Mouse (Mus musculus): Measurements from ENCODE around the gene Tulp4. TPM values are rescaled to one million over a fixed set of nuclear protein-coding genes. Genes with fewer than 3 reads are reported as not detected.

The Tulp4 gene
- polyA plus RNA-seq, 1 experiment from 2014 or later, result 93.3 TPM

- Histone ChIP-seq H3K4me3 (ENCODE audit: low read depth, low read length) (no peak overlapping the region), H3K36me3 (ENCODE audit: insufficient read depth) (peaks cover 20% of the 10 kb centered on the region; the same call in 1 of the 2 replicates), H3K9me3 (ENCODE audit: low read depth, low read length) (no peaks in the 10 kb centered on the region), H3K4me1 (ENCODE audit: insufficient read depth) (no peaks in the 10 kb centered on the region), H3K27ac (ENCODE audit: low read depth) (no peak overlapping the region), H3K27me3 (ENCODE audit: insufficient read depth, low read length) (no peaks in the 10 kb centered on the region), H3K9ac (no peak overlapping the region), H3K4me2 (no peak overlapping the region)
- ATAC-seq (ENCODE audit: insufficient read depth) (no peak), DNase-seq (no peak)
- TF ChIP-seq CTCF (IDR thresholded peaks at IDR 0.05; ENCODE audit: low read depth), result no peak
- 73% methylated on average over 2 of the region's 2 CpGs for WGBS
Observed at GRCm38 (mm10) chr17:6145244-6145643, 39.0 kb downstream of the Tulp4 start.

- Histone ChIP-seq H3K27ac (ENCODE audit: low read depth) (no peak overlapping the region), H3K36me3 (ENCODE audit: insufficient read depth) (no peaks in the 10 kb centered on the region), H3K4me2 (no peak overlapping the region), H3K9ac (no peak overlapping the region), H3K4me1 (ENCODE audit: insufficient read depth) (no peaks in the 10 kb centered on the region), H3K27me3 (ENCODE audit: insufficient read depth, low read length) (no peaks in the 10 kb centered on the region), H3K4me3 (ENCODE audit: low read depth, low read length) (no peak overlapping the region), H3K9me3 (ENCODE audit: low read depth, low read length) (no peaks in the 10 kb centered on the region)
- DNase-seq (no peak), ATAC-seq (ENCODE audit: insufficient read depth) (no peak)
- no peak for TF ChIP-seq CTCF (IDR thresholded peaks at IDR 0.05; ENCODE audit: low read depth)
- 90% methylated on average over 4 of the region's 4 CpGs for WGBS
Observed at GRCm38 (mm10) chr17:6152941-6153340, 46.7 kb downstream of the Tulp4 start.

GRCm38 (mm10) chr17:6153581-6153980 is 47.3 kb downstream of the Tulp4 start:
- H3K36me3 ChIP-seq (ENCODE audit: insufficient read depth), result no peaks in the 10 kb centered on the region
- H3K4me3 ChIP-seq (ENCODE audit: low read depth, low read length), result no peak overlapping the region
- TF ChIP-seq CTCF (IDR thresholded peaks at IDR 0.05; ENCODE audit: low read depth), result no peak
- no peaks in the 10 kb centered on the region for H3K27me3 ChIP-seq (ENCODE audit: insufficient read depth, low read length)
- H3K4me1 ChIP-seq (ENCODE audit: insufficient read depth), result no peaks in the 10 kb centered on the region
- ATAC-seq (ENCODE audit: insufficient read depth) (no peak), DNase-seq (no peak)
- H3K4me2 ChIP-seq, result no peak overlapping the region
- H3K27ac ChIP-seq (ENCODE audit: low read depth), result no peak overlapping the region
- WGBS, result 86% methylated on average over 4 of the region's 4 CpGs
- no peaks in the 10 kb centered on the region for H3K9me3 ChIP-seq (ENCODE audit: low read depth, low read length)
- H3K9ac ChIP-seq, result no peak overlapping the region

GRCm38 (mm10) chr17:6154366-6154765 is 48.1 kb downstream of the Tulp4 start:
- Histone ChIP-seq H3K27me3 (ENCODE audit: insufficient read depth, low read length) (no peaks in the 10 kb centered on the region), H3K9me3 (ENCODE audit: low read depth, low read length) (no peaks in the 10 kb centered on the region), H3K4me1 (ENCODE audit: insufficient read depth) (no peaks in the 10 kb centered on the region), H3K27ac (ENCODE audit: low read depth) (no peak overlapping the region), H3K9ac (no peak overlapping the region), H3K4me2 (no peak overlapping the region), H3K4me3 (ENCODE audit: low read depth, low read length) (no peak overlapping the region), H3K36me3 (ENCODE audit: insufficient read depth) (no peaks in the 10 kb centered on the region)
- no peak for ATAC-seq (ENCODE audit: insufficient read depth)
- TF ChIP-seq CTCF (IDR thresholded peaks at IDR 0.05; ENCODE audit: low read depth), result no peak
- DNase-seq, result no peak
- WGBS, result 76% methylated on average over 4 of the region's 4 CpGs

- H3K9ac ChIP-seq, result no peak overlapping the region
- ATAC-seq (ENCODE audit: insufficient read depth), result no peak
- DNase-seq, result no peak
- H3K9me3 ChIP-seq (ENCODE audit: low read depth, low read length), result no peaks in the 10 kb centered on the region
- no peak overlapping the region for H3K27ac ChIP-seq (ENCODE audit: low read depth)
- H3K27me3 ChIP-seq (ENCODE audit: insufficient read depth, low read length), result no peaks in the 10 kb centered on the region
- no peak for TF ChIP-seq CTCF (IDR thresholded peaks at IDR 0.05; ENCODE audit: low read depth)
- H3K4me1 ChIP-seq (ENCODE audit: insufficient read depth), result no peaks in the 10 kb centered on the region
- H3K36me3 ChIP-seq (ENCODE audit: insufficient read depth), result no peaks in the 10 kb centered on the region
- H3K4me2 ChIP-seq, result no peak overlapping the region
- WGBS, result 87% methylated on average over 6 of the region's 6 CpGs
- H3K4me3 ChIP-seq (ENCODE audit: low read depth, low read length), result no peak overlapping the region
Observed at GRCm38 (mm10) chr17:6160495-6160894, 54.3 kb downstream of the Tulp4 start.

- no peak overlapping the region for H3K9ac ChIP-seq
- DNase-seq, result no peak
- no peak for ATAC-seq (ENCODE audit: insufficient read depth)
- WGBS, result 64% methylated on average over 9 of the region's 9 CpGs
- H3K9me3 ChIP-seq (ENCODE audit: low read depth, low read length), result no peaks in the 10 kb centered on the region
- no peak overlapping the region for H3K27ac ChIP-seq (ENCODE audit: low read depth)
- H3K4me1 ChIP-seq (ENCODE audit: insufficient read depth), result no peaks in the 10 kb centered on the region
- no peak overlapping the region for H3K4me2 ChIP-seq
- TF ChIP-seq CTCF (IDR thresholded peaks at IDR 0.05; ENCODE audit: low read depth), result no peak
- no peaks in the 10 kb centered on the region for H3K27me3 ChIP-seq (ENCODE audit: insufficient read depth, low read length)
- H3K4me3 ChIP-seq (ENCODE audit: low read depth, low read length), result no peak overlapping the region
- H3K36me3 ChIP-seq (ENCODE audit: insufficient read depth), result no peaks in the 10 kb centered on the region
Observed at GRCm38 (mm10) chr17:6161916-6162315, 55.7 kb downstream of the Tulp4 start.

- H3K27me3 ChIP-seq (ENCODE audit: insufficient read depth, low read length), result no peaks in the 10 kb centered on the region
- H3K9ac ChIP-seq, result no peak overlapping the region
- TF ChIP-seq CTCF (IDR thresholded peaks at IDR 0.05; ENCODE audit: low read depth), result no peak
- WGBS, result 60% methylated on average over 1 of the region's 1 CpGs
- DNase-seq (no peak), ATAC-seq (ENCODE audit: insufficient read depth) (no peak)
- no peaks in the 10 kb centered on the region for H3K9me3 ChIP-seq (ENCODE audit: low read depth, low read length)
- no peak overlapping the region for H3K27ac ChIP-seq (ENCODE audit: low read depth)
- no peak overlapping the region for H3K4me3 ChIP-seq (ENCODE audit: low read depth, low read length)
- H3K36me3 ChIP-seq (ENCODE audit: insufficient read depth), result no peaks in the 10 kb centered on the region
- H3K4me1 ChIP-seq (ENCODE audit: insufficient read depth), result no peaks in the 10 kb centered on the region
- H3K4me2 ChIP-seq, result no peak overlapping the region
Observed at GRCm38 (mm10) chr17:6162761-6163160, 56.5 kb downstream of the Tulp4 start.

GRCm38 (mm10) chr17:6164911-6165310 is 58.7 kb downstream of the Tulp4 start:
- no peak overlapping the region for H3K4me2 ChIP-seq
- WGBS, result 48% methylated on average over 4 of the region's 4 CpGs
- H3K9ac ChIP-seq, result no peak overlapping the region
- no peaks in the 10 kb centered on the region for H3K27me3 ChIP-seq (ENCODE audit: insufficient read depth, low read length)
- no peak for ATAC-seq (ENCODE audit: insufficient read depth)
- H3K9me3 ChIP-seq (ENCODE audit: low read depth, low read length), result no peaks in the 10 kb centered on the region
- H3K4me1 ChIP-seq (ENCODE audit: insufficient read depth), result no peaks in the 10 kb centered on the region
- DNase-seq, result no peak
- H3K36me3 ChIP-seq (ENCODE audit: insufficient read depth), result no peaks in the 10 kb centered on the region
- H3K27ac ChIP-seq (ENCODE audit: low read depth), result no peak overlapping the region
- no peak overlapping the region for H3K4me3 ChIP-seq (ENCODE audit: low read depth, low read length)
- TF ChIP-seq CTCF (IDR thresholded peaks at IDR 0.05; ENCODE audit: low read depth), result no peak

Data from lung, embryonic 14.5 days (tissue).